Mouse (Mus musculus) forebrain, embryonic 10.5 days (tissue): ENCODE results near the gene Rerg. TPM values are rescaled to one million over a fixed set of nuclear protein-coding genes. Genes with fewer than 3 reads are reported as not detected.
A peak's percentile ranks its signal among the peaks of the same experiment; 100 is the strongest.

Source experiments
- DNase-seq: peaks from one replicate; pipeline ENCODE4 v3.0.0-alpha.2; 2017; ENCODE audit warnings: low spot score; ENCODE audit errors: extremely low spot score
- H3K27ac ChIP-seq: fragments of 300-500 bp; sonication (generic); 2 replicates; pipeline ENCODE4 v1.5.1; 2016; ENCODE audit warnings: mild to moderate bottlenecking
- H3K27me3 ChIP-seq: fragments of 300-500 bp; sonication (generic); 2 replicates; pipeline ENCODE4 v1.6.1; 2016; ENCODE audit warnings: mild to moderate bottlenecking; ENCODE audit not compliant: poor library complexity, severe bottlenecking
- H3K36me3 ChIP-seq: fragments of 300-500 bp; sonication (generic); replicated peaks from 2 replicates; pipeline ENCODE4 v1.6.1; 2016; ENCODE audit warnings: mild to moderate bottlenecking, moderate library complexity
- H3K4me1 ChIP-seq: fragments of 300-500 bp; sonication (generic); 2 replicates; pipeline ENCODE4 v1.6.1; 2016
- H3K4me3 ChIP-seq: fragments of 300-500 bp; sonication (generic); 2 replicates; pipeline ENCODE4 v1.5.1; 2016; ENCODE audit warnings: mild to moderate bottlenecking, moderate library complexity
- H3K9me3 ChIP-seq: fragments of 300-500 bp; sonication (generic); 2 replicates; pipeline ENCODE4 v1.6.1; 2016; ENCODE audit warnings: mild to moderate bottlenecking, moderate library complexity
- WGBS: fragments of 180-500 bp; shearing (Covaris S2); methylation state at CpG from one replicate; pipeline ENCODE4 v1.1.7; 2016; 5-methylcytosine and 5-hydroxymethylcytosine counted together
- polyA plus RNA-seq: library from polyadenylated mRNA; unstranded; fragments of >200 nt; fragmentation: Nextera tagmentation; extraction: Ambion mirVana; gene quantifications from 2 replicates; pipeline ENCODE4 v1.2.1, GENCODE M21; 2016

Gene Rerg
- polyA plus RNA-seq, 1 experiment from 2014 or later: 1.1 TPM

GRCm38 (mm10) chr6:137138822-137139221, 31.5 kb downstream of the Rerg start:
- H3K4me1 ChIP-seq: peaks cover 59% of the 10 kb centered on the region
- H3K36me3 ChIP-seq: no peaks in the 10 kb centered on the region
- WGBS: 81% methylated on average over 8 of the region's 8 CpGs
- H3K4me3 ChIP-seq: no peak overlapping the region
- H3K27me3 ChIP-seq: no peaks in the 10 kb centered on the region
- no peak for DNase-seq
- H3K9me3 ChIP-seq: no peaks in the 10 kb centered on the region
- H3K27ac ChIP-seq: no peak overlapping the region

DNA sequence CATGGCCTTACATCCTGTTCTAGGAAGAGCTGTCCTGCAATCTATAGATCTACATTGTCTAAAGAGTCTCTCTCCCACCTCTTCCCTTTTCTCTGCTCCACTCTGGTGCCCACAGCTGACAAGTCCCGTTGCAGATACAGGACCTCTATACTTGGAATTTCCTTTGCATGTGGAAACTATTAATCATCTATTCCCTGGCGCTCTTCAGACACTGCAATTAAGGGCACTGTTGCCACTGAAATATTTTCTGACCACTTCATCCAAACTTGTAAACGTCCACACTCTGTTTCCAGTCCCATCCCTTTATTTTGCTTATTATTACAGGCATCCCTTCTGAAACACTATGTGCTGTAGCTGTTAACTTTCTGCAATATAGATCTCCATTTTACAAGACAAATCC, 31.9 kb downstream of the Rerg start:
- H3K4me3 ChIP-seq: no peak overlapping the region
- H3K36me3 ChIP-seq: no peaks in the 10 kb centered on the region
- DNase-seq: no peak
- no peak overlapping the region for H3K27ac ChIP-seq
- WGBS: 68% methylated on average over 3 of the region's 3 CpGs
- H3K27me3 ChIP-seq: no peaks in the 10 kb centered on the region
- peaks cover 56% of the 10 kb centered on the region for H3K4me1 ChIP-seq
- H3K9me3 ChIP-seq: no peaks in the 10 kb centered on the region

DNA sequence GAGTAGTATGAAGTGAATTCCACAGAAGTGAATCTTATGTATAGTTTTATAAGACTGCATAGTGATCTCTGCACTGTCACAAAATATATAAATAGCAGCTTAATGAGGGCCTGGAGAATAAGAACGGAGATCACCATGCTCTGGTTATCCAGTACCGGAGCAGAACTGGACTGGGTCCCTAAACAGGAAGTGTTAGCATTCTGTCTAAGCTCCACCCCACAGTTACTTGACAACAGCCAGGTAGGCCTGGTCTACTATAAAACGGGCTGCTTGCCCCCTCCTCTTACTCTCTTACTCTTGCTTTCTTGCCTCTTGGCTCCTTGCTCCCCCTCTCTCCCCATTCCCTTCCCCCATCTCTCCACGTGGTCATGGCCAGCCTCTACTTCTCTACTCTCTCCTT, 33.9 kb downstream of the Rerg start:
- Histone ChIP-seq H3K4me3 (no peak overlapping the region), H3K4me1 (peaks cover 37% of the 10 kb centered on the region), H3K27ac (no peak overlapping the region), H3K9me3 (no peaks in the 10 kb centered on the region), H3K36me3 (no peaks in the 10 kb centered on the region), H3K27me3 (no peaks in the 10 kb centered on the region)
- no peak for DNase-seq
- 85% methylated on average over 4 of the region's 4 CpGs for WGBS

DNA sequence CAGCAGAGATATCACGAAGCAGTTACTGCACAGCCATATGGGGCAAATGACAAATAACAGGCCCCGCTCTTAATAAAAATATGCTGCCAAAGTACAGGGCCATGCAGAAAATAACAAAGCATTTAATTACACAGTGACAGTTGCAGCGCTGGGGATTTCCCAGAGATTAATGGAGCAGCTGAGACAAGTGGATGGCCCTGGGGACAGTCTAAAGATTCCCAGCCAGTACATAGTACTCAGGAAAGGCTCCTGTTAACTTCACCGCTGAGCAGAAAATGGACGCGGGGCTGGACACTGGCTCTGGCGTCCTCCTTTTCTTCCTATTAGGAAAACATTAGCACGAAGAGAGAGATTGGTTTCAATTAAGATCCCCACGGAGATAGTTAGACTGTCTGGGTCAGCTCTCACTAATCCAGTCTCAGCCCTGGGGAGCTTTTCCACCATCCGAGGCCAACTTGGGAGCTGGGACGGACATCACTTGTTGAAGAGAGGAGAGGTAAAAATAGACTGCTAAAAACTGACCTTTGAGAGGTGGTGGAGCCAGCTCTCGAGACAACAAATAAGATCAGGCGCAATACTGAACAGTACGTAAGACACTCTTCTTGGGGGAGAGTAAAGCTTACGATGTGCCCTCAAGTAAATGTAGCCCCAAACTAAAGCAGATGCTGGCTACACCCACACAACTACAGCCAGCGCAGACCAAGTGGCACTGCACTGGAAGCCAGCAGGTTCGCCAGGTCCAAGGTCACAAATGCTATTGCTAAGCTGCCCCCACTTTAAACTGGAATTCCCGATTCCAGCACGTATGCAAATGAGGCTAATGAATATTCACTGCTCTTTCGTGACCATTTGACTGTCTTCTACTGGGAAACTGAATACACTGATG, 34.5 kb downstream of the Rerg start:
- Histone ChIP-seq H3K27me3 (no peaks in the 10 kb centered on the region), H3K4me3 (no peak overlapping the region), H3K36me3 (no peaks in the 10 kb centered on the region), H3K4me1 (peaks cover 31% of the 10 kb centered on the region), H3K27ac (peak overlapping the region; percentile 27), H3K9me3 (no peaks in the 10 kb centered on the region)
- no peak for DNase-seq
- 51% methylated on average over 20 of the region's 20 CpGs for WGBS

GRCm38 (mm10) chr6:137131794-137132193, 38.5 kb downstream of the Rerg start:
- no peak overlapping the region for H3K27ac ChIP-seq
- peaks cover 24% of the 10 kb centered on the region for H3K4me1 ChIP-seq
- WGBS: 89% methylated on average over 1 of the region's 1 CpGs
- no peaks in the 10 kb centered on the region for H3K9me3 ChIP-seq
- no peaks in the 10 kb centered on the region for H3K36me3 ChIP-seq
- H3K4me3 ChIP-seq: no peak overlapping the region
- no peaks in the 10 kb centered on the region for H3K27me3 ChIP-seq
- DNase-seq: no peak

- Histone ChIP-seq H3K27ac (no peak overlapping the region), H3K4me1 (peaks cover 28% of the 10 kb centered on the region), H3K4me3 (no peak overlapping the region), H3K9me3 (no peaks in the 10 kb centered on the region), H3K27me3 (no peaks in the 10 kb centered on the region), H3K36me3 (no peaks in the 10 kb centered on the region)
- DNase-seq: no peak
- WGBS: 69% methylated on average over 6 of the region's 6 CpGs
These were observed 38.9 kb downstream of the Rerg start for GRCm38 (mm10) chr6:137131349-137131748.

DNA sequence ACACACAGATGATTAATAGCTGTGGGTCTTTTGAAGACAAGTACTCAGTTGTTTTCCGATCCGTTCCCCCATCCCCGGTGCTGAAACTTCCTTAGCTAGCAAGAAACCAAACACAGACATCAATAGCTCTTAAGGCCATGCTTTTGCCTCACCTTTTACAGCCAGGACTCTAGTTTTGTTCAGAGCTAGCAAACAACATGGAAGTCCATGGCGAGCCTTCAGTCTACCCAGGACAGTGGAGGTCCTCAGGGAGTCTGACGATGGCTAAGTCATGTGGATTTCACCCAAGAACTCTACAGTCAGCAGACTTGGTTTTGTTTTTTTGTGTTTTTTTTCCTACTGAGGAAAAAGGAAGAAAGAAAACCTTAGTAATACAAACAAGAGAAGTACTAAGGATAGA, 43.4 kb downstream of the Rerg start:
- Histone ChIP-seq H3K4me1 (peaks cover 8% of the 10 kb centered on the region), H3K9me3 (no peaks in the 10 kb centered on the region), H3K4me3 (no peak overlapping the region), H3K27ac (no peak overlapping the region), H3K36me3 (no peaks in the 10 kb centered on the region), H3K27me3 (no peaks in the 10 kb centered on the region)
- DNase-seq: no peak
- 89% methylated on average over 5 of the region's 5 CpGs for WGBS

DNA sequence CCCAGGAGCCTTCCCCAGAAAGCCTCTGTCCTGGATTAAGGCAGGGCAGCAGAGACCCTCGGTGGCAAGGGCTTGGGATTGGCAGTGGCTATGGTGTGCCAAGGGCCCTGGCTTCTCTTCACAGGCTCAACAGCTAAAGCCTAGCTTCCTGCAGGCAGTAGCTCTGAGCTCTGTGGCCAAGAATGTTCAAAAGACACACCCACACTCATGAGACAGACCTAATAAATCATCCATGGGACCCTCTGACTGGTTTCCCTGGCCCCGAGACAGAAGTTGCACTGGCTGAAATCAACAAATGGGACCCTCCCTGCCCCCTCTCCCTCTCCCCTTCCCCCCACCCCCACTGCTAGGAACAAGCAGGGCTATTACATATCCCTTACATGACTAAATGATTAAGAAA, 44.1 kb downstream of the Rerg start:
- Histone ChIP-seq H3K9me3 (no peaks in the 10 kb centered on the region), H3K4me3 (no peak overlapping the region), H3K27me3 (no peaks in the 10 kb centered on the region), H3K4me1 (peaks cover 8% of the 10 kb centered on the region), H3K27ac (no peak overlapping the region), H3K36me3 (no peaks in the 10 kb centered on the region)
- 71% methylated on average over 2 of the region's 2 CpGs for WGBS
- DNase-seq: no peak

DNA sequence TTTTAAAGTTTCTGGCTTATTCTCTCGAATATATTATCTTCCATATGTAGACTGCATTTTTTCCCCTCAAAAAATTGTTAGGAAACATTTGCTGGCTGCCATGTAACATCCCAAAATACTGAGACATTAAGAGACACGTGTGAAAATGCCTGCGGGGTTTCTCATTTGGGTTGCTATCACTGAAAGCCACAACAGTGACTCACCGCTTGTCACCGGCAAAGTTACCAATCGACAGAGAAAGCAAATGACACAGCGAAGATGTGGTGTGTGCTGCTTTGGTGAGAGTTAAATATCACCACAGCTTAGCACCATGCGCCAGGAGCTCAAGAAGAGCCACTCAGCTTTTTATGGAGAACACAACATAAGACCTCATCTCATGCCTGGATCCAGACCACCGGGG, 44.9 kb downstream of the Rerg start:
- Histone ChIP-seq H3K27ac (no peak overlapping the region), H3K27me3 (no peaks in the 10 kb centered on the region), H3K4me1 (peaks cover 8% of the 10 kb centered on the region), H3K9me3 (no peaks in the 10 kb centered on the region), H3K36me3 (no peaks in the 10 kb centered on the region), H3K4me3 (no peak overlapping the region)
- DNase-seq: no peak
- WGBS: 89% methylated on average over 9 of the region's 9 CpGs

- no peaks in the 10 kb centered on the region for H3K36me3 ChIP-seq
- peaks cover 8% of the 10 kb centered on the region for H3K4me1 ChIP-seq
- WGBS: 86% methylated on average over 3 of the region's 3 CpGs
- DNase-seq: no peak
- no peaks in the 10 kb centered on the region for H3K9me3 ChIP-seq
- H3K27me3 ChIP-seq: no peaks in the 10 kb centered on the region
- no peak overlapping the region for H3K27ac ChIP-seq
- no peak overlapping the region for H3K4me3 ChIP-seq
These were observed 45.3 kb downstream of the Rerg start for GRCm38 (mm10) chr6:137125006-137125405.

DNA sequence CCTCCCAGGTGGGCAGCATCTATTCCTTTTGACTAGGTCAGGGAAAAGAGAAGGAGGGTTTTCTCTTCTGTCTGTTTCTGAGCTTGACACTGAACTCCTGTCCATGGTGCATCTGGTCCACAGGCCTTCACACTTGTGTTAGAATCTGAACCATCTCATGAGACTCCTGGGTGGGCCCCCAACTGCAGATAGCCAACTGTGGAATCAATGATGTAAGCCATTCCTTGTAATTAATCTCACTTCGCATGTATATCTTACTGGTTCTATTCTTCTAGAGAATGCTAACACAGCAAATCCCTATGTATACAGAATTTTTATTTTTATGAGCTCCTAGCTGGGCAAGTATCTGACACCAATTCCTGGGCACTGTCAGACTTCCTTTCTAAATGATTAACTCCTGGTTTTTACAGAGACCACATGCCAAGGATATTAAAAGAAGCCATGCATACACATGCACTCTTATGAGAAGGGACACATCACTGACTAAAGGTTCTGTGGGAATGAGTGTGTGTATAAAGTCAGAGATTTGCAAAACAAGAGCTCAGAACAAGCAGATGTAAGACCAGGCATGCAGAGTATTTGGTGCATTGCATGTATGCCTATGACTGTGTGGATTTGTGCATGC, 53.3 kb downstream of the Rerg start:
- Histone ChIP-seq H3K9me3 (no peaks in the 10 kb centered on the region), H3K27me3 (no peaks in the 10 kb centered on the region), H3K27ac (no peak overlapping the region), H3K4me1 (no peaks in the 10 kb centered on the region), H3K36me3 (no peaks in the 10 kb centered on the region), H3K4me3 (no peak overlapping the region)
- 96% methylated on average over 1 of the region's 1 CpGs for WGBS
- DNase-seq: no peak

GRCm38 (mm10) chr6:137114859-137115258, 55.4 kb downstream of the Rerg start:
- H3K27me3 ChIP-seq: no peaks in the 10 kb centered on the region
- WGBS: 91% methylated on average over 7 of the region's 7 CpGs
- no peaks in the 10 kb centered on the region for H3K4me1 ChIP-seq
- DNase-seq: no peak
- no peak overlapping the region for H3K27ac ChIP-seq
- H3K36me3 ChIP-seq: no peaks in the 10 kb centered on the region
- H3K4me3 ChIP-seq: no peak overlapping the region
- H3K9me3 ChIP-seq: no peaks in the 10 kb centered on the region

GRCm38 (mm10) chr6:137111266-137111813, 59.0 kb downstream of the Rerg start:
- Histone ChIP-seq H3K4me1 (no peaks in the 10 kb centered on the region), H3K27me3 (no peaks in the 10 kb centered on the region), H3K4me3 (no peak overlapping the region), H3K27ac (no peak overlapping the region), H3K9me3 (no peaks in the 10 kb centered on the region), H3K36me3 (no peaks in the 10 kb centered on the region)
- no peak for DNase-seq
- 90% methylated on average over 9 of the region's 9 CpGs for WGBS
